Mouse (Mus musculus): ENCODE data around the gene Gm20708.
"Not testable (repeated sequence)": the region's sequence is repeated elsewhere in the genome, so short reads cannot be mapped to it uniquely, and the experiment has no call there.

Gene Gm20708

GRCm38 (mm10) chr11:117780582-117781111 lies 28.8 kb upstream of the Gm20708 start:
- DNase-seq (ENCODE audit: low read depth, low spot score) = peak; percentile 98

GRCm38 (mm10) chr11:117781199-117781821 lies 28.2 kb upstream of the Gm20708 start:
- peak; percentile 86 for DNase-seq (ENCODE audit: low read depth, low spot score)

- peak; percentile 91 for DNase-seq (ENCODE audit: low read depth, low spot score)
These were observed 27.3 kb upstream of the Gm20708 start, which contains the start of the genes Tmc8 and Tmc6 for GRCm38 (mm10) chr11:117781993-117782704. Gene Tmc8 (plus strand): TSS chr11:117782076. Gene Tmc6 (minus strand): TSS chr11:117782198.

- no peak for DNase-seq (ENCODE audit: low read depth, low spot score)
These were observed 26.8 kb upstream of the Gm20708 start for GRCm38 (mm10) chr11:117782705-117783034.

GRCm38 (mm10) chr11:117783089-117783488 lies 26.4 kb upstream of the Gm20708 start:
- DNase-seq (ENCODE audit: low read depth, low spot score) = peak; percentile 75

- peak; percentile 44 for DNase-seq (ENCODE audit: low read depth, low spot score)
These were observed 25.7 kb upstream of the Gm20708 start for GRCm38 (mm10) chr11:117783683-117784309.

GRCm38 (mm10) chr11:117786294-117786693 lies 23.2 kb upstream of the Gm20708 start:
- peak; percentile 79 for DNase-seq (ENCODE audit: low read depth, low spot score)

- DNase-seq (ENCODE audit: low read depth, low spot score) = not testable (repeated sequence)
These were observed 21.0 kb upstream of the Gm20708 start for GRCm38 (mm10) chr11:117788481-117788880.

- DNase-seq (ENCODE audit: low read depth, low spot score) = peak; percentile 61
These were observed 19.2 kb upstream of the Gm20708 start for GRCm38 (mm10) chr11:117790286-117790685.

- no peak for DNase-seq (ENCODE audit: low read depth, low spot score)
These were observed 18.6 kb upstream of the Gm20708 start for GRCm38 (mm10) chr11:117790703-117791440.

- no peak for DNase-seq (ENCODE audit: low read depth, low spot score)
These were observed 18.1 kb upstream of the Gm20708 start for GRCm38 (mm10) chr11:117791441-117791761.

- DNase-seq (ENCODE audit: low read depth, low spot score) = peak; percentile 56
These were observed 17.1 kb upstream of the Gm20708 start for GRCm38 (mm10) chr11:117792281-117792888.

GRCm38 (mm10) chr11:117794035-117794551 lies 15.4 kb upstream of the Gm20708 start:
- DNase-seq (ENCODE audit: low read depth, low spot score) = peak; percentile 76

- no peak for DNase-seq (ENCODE audit: low read depth, low spot score)
These were observed 12.5 kb upstream of the Gm20708 start for GRCm38 (mm10) chr11:117796954-117797353.

- DNase-seq (ENCODE audit: low read depth, low spot score) = no peak
These were observed 11.8 kb upstream of the Gm20708 start, which contains the start of gene 6030468B19Rik for GRCm38 (mm10) chr11:117797511-117798159. Gene 6030468B19Rik (plus strand): TSS chr11:117797660.

GRCm38 (mm10) chr11:117798160-117798541 lies 11.3 kb upstream of the Gm20708 start:
- no peak for DNase-seq (ENCODE audit: low read depth, low spot score)

GRCm38 (mm10) chr11:117799174-117799573 lies 10.3 kb upstream of the Gm20708 start:
- no peak for DNase-seq (ENCODE audit: low read depth, low spot score)

- DNase-seq (ENCODE audit: low read depth, low spot score) = no peak
These were observed 9.4 kb upstream of the Gm20708 start for GRCm38 (mm10) chr11:117800038-117800437.

GRCm38 (mm10) chr11:117801650-117802049 lies 7.8 kb upstream of the Gm20708 start:
- DNase-seq (ENCODE audit: low read depth, low spot score) = no peak

GRCm38 (mm10) chr11:117803166-117803688 lies 6.2 kb upstream of the Gm20708 start:
- no peak for DNase-seq (ENCODE audit: low read depth, low spot score)

All from CD4-positive helper T cell, adult 2 months (primary cell).